Mouse (Mus musculus) C2C12 (cell line): ENCODE data around the gene Rassf3. TPM values are rescaled to one million over a fixed set of nuclear protein-coding genes. Genes with fewer than 3 reads are reported as not detected.

ENCODE experiments used
- H3K27me3 ChIP-seq: one replicate; pipeline ENCODE4 v1.6.1; 2011; ENCODE audit not compliant: control insufficient read depth, insufficient read depth, insufficient read length
- H3K36me3 ChIP-seq: one replicate; pipeline ENCODE4 v1.6.1; 2011; ENCODE audit not compliant: control insufficient read depth, insufficient read depth
- H3K4me3 ChIP-seq: one replicate; pipeline ENCODE4 v1.5.1; 2011; ENCODE audit warnings: mild to moderate bottlenecking, control low read depth; ENCODE audit not compliant: poor library complexity, insufficient read depth, severe bottlenecking
- H3K79me2 ChIP-seq: one replicate; pipeline ENCODE4 v1.6.1; 2011; ENCODE audit not compliant: control insufficient read depth, insufficient read depth
- H3K79me3 ChIP-seq: one replicate; pipeline ENCODE4 v1.6.1; 2011; ENCODE audit warnings: low read depth, control low read depth
- H3ac ChIP-seq: one replicate; pipeline ENCODE3; 2011; ENCODE audit warnings: low read depth; ENCODE audit not compliant: control insufficient read depth, insufficient read length
- CEBPB ChIP-seq: IDR thresholded peaks from one replicate; pipeline ENCODE4 v1.6.1; 2011; ENCODE audit warnings: low read depth, mild to moderate bottlenecking, control low read depth, moderate library complexity
- CTCF ChIP-seq: IDR thresholded peaks from one replicate; pipeline ENCODE4 v1.5.1; 2011; ENCODE audit not compliant: control insufficient read depth, insufficient read depth, insufficient read length
- FOSL1 ChIP-seq: IDR thresholded peaks from one replicate; pipeline ENCODE4 v1.8.0; 2011; ENCODE audit warnings: mild to moderate bottlenecking, low read length; ENCODE audit not compliant: poor library complexity, insufficient read depth, severe bottlenecking
- MAX ChIP-seq: IDR thresholded peaks from one replicate; pipeline ENCODE4 v1.6.1; 2011; ENCODE audit warnings: mild to moderate bottlenecking, control low read depth
- MYOD1 ChIP-seq: IDR thresholded peaks from one replicate; pipeline ENCODE4 v1.6.1; 2011; ENCODE audit warnings: low read depth; ENCODE audit not compliant: control insufficient read depth, insufficient read length
- MYOG ChIP-seq: IDR thresholded peaks from one replicate; pipeline ENCODE4 v1.6.1; 2011; ENCODE audit not compliant: control insufficient read depth, insufficient read length; ENCODE audit errors: extremely low read depth
- USF1 ChIP-seq: IDR thresholded peaks from one replicate; pipeline ENCODE4 v1.6.1; 2011; ENCODE audit warnings: low read depth, mild to moderate bottlenecking, control low read depth, moderate library complexity
- polyA plus RNA-seq: library from polyadenylated mRNA; unstranded; fragments of >200 nt; fragmentation: generic; extraction: Trizol; gene quantifications from one replicate; pipeline ENCODE4 v1.2.1, GENCODE M21; 2012; ENCODE audit warnings: missing spikeins

The Rassf3 gene
- polyA plus RNA-seq, 1 experiment = 8.9 TPM

- no peaks in the 10 kb centered on the region for H3K79me2 ChIP-seq
- H3K27me3 ChIP-seq = no peaks in the 10 kb centered on the region
- no peak for TF ChIP-seq MAX
- no peak for TF ChIP-seq MYOG
- TF ChIP-seq CEBPB = no peak
- no peak for TF ChIP-seq FOSL1
- no peak for TF ChIP-seq CTCF
- no peak for TF ChIP-seq USF1
- TF ChIP-seq MYOD1 = no peak
- no peak overlapping the region for H3ac ChIP-seq
- H3K4me3 ChIP-seq = no peak overlapping the region
- no peaks in the 10 kb centered on the region for H3K79me3 ChIP-seq
- H3K36me3 ChIP-seq = no peaks in the 10 kb centered on the region
These were observed 57.3 kb downstream of the Rassf3 start for GRCm38 (mm10) chr10:121418835-121419234.

- Histone ChIP-seq H3K79me2 (no peaks in the 10 kb centered on the region), H3K79me3 (no peaks in the 10 kb centered on the region), H3K4me3 (no peak overlapping the region), H3K36me3 (no peaks in the 10 kb centered on the region), H3K27me3 (no peaks in the 10 kb centered on the region), H3ac (no peak overlapping the region)
- TF ChIP-seq MYOG (no peak), MAX (no peak), CEBPB (no peak), CTCF (no peak), USF1 (no peak), MYOD1 (no peak), FOSL1 (no peak)
These were observed 62.0 kb downstream of the Rassf3 start for GRCm38 (mm10) chr10:121414127-121414526.

GRCm38 (mm10) chr10:121412824-121413223 is 63.3 kb downstream of the Rassf3 start:
- H3K79me2 ChIP-seq = no peaks in the 10 kb centered on the region
- no peak overlapping the region for H3ac ChIP-seq
- no peaks in the 10 kb centered on the region for H3K79me3 ChIP-seq
- no peaks in the 10 kb centered on the region for H3K27me3 ChIP-seq
- H3K36me3 ChIP-seq = no peaks in the 10 kb centered on the region
- H3K4me3 ChIP-seq = no peak overlapping the region
- no peak for TF ChIP-seq MYOD1
- TF ChIP-seq MAX = no peak
- TF ChIP-seq FOSL1 = no peak
- TF ChIP-seq CTCF = no peak
- no peak for TF ChIP-seq MYOG
- TF ChIP-seq USF1 = no peak
- TF ChIP-seq CEBPB = no peak

GRCm38 (mm10) chr10:121411721-121412455 is 64.3 kb downstream of the Rassf3 start:
- Histone ChIP-seq H3K79me3 (no peaks in the 10 kb centered on the region), H3K36me3 (no peaks in the 10 kb centered on the region), H3ac (no peak overlapping the region), H3K79me2 (no peaks in the 10 kb centered on the region), H3K27me3 (no peaks in the 10 kb centered on the region), H3K4me3 (no peak overlapping the region)
- TF ChIP-seq MYOD1 = no peak
- TF ChIP-seq FOSL1 = no peak
- TF ChIP-seq USF1 = no peak
- no peak for TF ChIP-seq MAX
- no peak for TF ChIP-seq CTCF
- no peak for TF ChIP-seq MYOG
- no peak for TF ChIP-seq CEBPB

GRCm38 (mm10) chr10:121409717-121410116 is 66.4 kb downstream of the Rassf3 start:
- H3K27me3 ChIP-seq = no peaks in the 10 kb centered on the region
- TF ChIP-seq CTCF = peak; percentile 36
- TF ChIP-seq MYOD1 = no peak
- H3K4me3 ChIP-seq = no peak overlapping the region
- H3K79me2 ChIP-seq = no peaks in the 10 kb centered on the region
- no peaks in the 10 kb centered on the region for H3K79me3 ChIP-seq
- H3ac ChIP-seq = no peak overlapping the region
- H3K36me3 ChIP-seq = no peaks in the 10 kb centered on the region

GRCm38 (mm10) chr10:121403946-121404345 is 72.2 kb downstream of the Rassf3 start:
- H3K36me3 ChIP-seq = no peaks in the 10 kb centered on the region
- TF ChIP-seq MYOG (no peak), MAX (no peak), CTCF (no peak), FOSL1 (no peak), CEBPB (no peak), MYOD1 (no peak), USF1 (no peak)
- H3K79me2 ChIP-seq = no peaks in the 10 kb centered on the region
- H3K4me3 ChIP-seq = no peak overlapping the region
- no peaks in the 10 kb centered on the region for H3K27me3 ChIP-seq
- no peak overlapping the region for H3ac ChIP-seq
- no peaks in the 10 kb centered on the region for H3K79me3 ChIP-seq
